Mouse (Mus musculus) kidney, embryonic 14.5 days (tissue): ENCODE data around the gene Ttll5. TPM values are rescaled to one million over a fixed set of nuclear protein-coding genes. Genes with fewer than 3 reads are reported as not detected.

Experiments
- ATAC-seq: fragments of 200-750 bp; cut with Nextera tagmentation; 2 replicates; pipeline ENCODE4 v1.8.0; 2017; ENCODE audit warnings: moderate number of reproducible peaks, mild to moderate bottlenecking, moderate TSS enrichment, moderate library complexity; ENCODE audit not compliant: low FRiP score, low TSS enrichment
- H3K27ac ChIP-seq: fragments of 300-500 bp; sonication (generic); 2 replicates; pipeline ENCODE4 v1.5.1; 2014; ENCODE audit warnings: low read depth, mild to moderate bottlenecking, low read length, moderate library complexity, mixed read lengths
- H3K27me3 ChIP-seq: fragments of 300-500 bp; sonication (generic); 2 replicates; pipeline ENCODE4 v1.6.1; 2014; ENCODE audit warnings: mild to moderate bottlenecking, low read length; ENCODE audit not compliant: control insufficient read depth, insufficient read depth
- H3K36me3 ChIP-seq: fragments of 300-500 bp; sonication (generic); 2 replicates; pipeline ENCODE4 v1.6.1; 2014; ENCODE audit warnings: low read length, mixed read lengths; ENCODE audit not compliant: control insufficient read depth, insufficient read depth
- H3K4me1 ChIP-seq: fragments of 300-500 bp; sonication (generic); 2 replicates; pipeline ENCODE4 v1.6.1; 2014; ENCODE audit warnings: low read length, mixed read lengths; ENCODE audit not compliant: control insufficient read depth, insufficient read depth
- H3K4me2 ChIP-seq: fragments of 300-500 bp; sonication (generic); replicated peaks from 2 replicates; pipeline ENCODE4 v1.6.1; 2014; ENCODE audit warnings: low read depth, mild to moderate bottlenecking, low read length
- H3K4me3 ChIP-seq: fragments of 300-500 bp; sonication (generic); 2 replicates; pipeline ENCODE4 v1.5.1; 2014; ENCODE audit warnings: mild to moderate bottlenecking, low read length
- H3K9ac ChIP-seq: fragments of 300-500 bp; sonication (generic); 2 replicates; pipeline ENCODE4 v1.6.1; 2014; ENCODE audit warnings: low read depth, mild to moderate bottlenecking, low read length, moderate library complexity
- H3K9me3 ChIP-seq: fragments of 300-500 bp; sonication (generic); 2 replicates; pipeline ENCODE4 v1.6.1; 2016; ENCODE audit warnings: low read length; ENCODE audit not compliant: control insufficient read depth
- WGBS: fragments of 180-500 bp; shearing (Covaris S2); extraction: QIAGEN DNeasy Blood & Tissue Kit; methylation state at CpG from one replicate; pipeline ENCODE4 v1.1.7; 2014; 5-methylcytosine and 5-hydroxymethylcytosine counted together
- polyA plus RNA-seq: library from polyadenylated mRNA; unstranded; fragments of >200 nt; fragmentation: Nextera tagmentation; extraction: Ambion mirVana; gene quantifications from 2 replicates; pipeline ENCODE4 v1.2.1, GENCODE M21; 2014

Gene Ttll5
- polyA plus RNA-seq, 1 experiment from 2014 or later = 17.0 TPM

DNA sequence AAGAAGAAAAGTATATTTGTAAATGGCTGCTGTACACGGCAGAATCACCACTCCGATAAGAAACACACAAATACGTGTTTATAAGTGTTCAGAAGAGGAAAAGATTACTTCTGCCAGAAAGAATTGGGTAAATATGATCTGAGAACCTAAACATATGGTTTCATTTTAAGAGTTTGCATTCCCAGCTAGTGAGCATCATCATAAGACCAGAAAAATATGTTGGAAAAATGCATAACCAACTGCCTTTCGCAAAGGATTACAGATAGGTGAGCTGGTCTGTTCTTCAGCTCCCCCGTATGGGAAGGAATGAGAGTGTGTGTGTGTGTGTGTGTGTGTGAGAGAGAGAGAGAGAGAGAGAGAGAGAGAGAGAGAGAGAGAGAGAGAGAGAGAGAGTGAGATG, 186.2 kb downstream of the Ttll5 start:
- no peak for ATAC-seq
- Histone ChIP-seq H3K4me1 (0 out of 2 replicates have a peak, but pooled peaks cover 3% of the 10 kb centered on the region), H3K4me2 (no peak overlapping the region), H3K9ac (no peak overlapping the region), H3K27ac (no peak overlapping the region), H3K36me3 (no peaks in the 10 kb centered on the region; the same call in 1 of the 2 replicates), H3K9me3 (no peaks in the 10 kb centered on the region), H3K4me3 (no peak overlapping the region), H3K27me3 (no peaks in the 10 kb centered on the region)
- WGBS = 92% methylated on average over 5 of the region's 5 CpGs

DNA sequence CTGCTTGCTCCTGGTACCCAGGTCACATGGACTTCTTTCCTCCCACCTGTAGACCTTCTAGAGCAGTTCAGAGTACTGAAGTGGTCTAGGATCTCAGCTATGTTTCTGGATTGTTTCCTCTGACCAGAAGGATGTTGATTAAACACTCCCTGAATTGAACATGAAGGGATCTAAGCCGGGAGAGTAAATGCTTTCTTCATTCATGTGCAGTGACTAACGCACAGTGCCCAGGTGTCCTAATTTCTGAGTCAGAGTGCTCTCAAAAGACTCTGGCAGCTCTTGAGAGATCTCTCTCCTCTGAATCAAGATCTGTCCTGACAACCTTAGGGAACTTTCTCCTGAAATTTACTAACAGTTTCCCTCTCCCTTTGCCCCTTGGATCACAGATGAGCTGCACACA, 187.7 kb downstream of the Ttll5 start:
- no peak overlapping the region for H3K9ac ChIP-seq
- no peak overlapping the region for H3K4me2 ChIP-seq
- ATAC-seq = no peak

DNA sequence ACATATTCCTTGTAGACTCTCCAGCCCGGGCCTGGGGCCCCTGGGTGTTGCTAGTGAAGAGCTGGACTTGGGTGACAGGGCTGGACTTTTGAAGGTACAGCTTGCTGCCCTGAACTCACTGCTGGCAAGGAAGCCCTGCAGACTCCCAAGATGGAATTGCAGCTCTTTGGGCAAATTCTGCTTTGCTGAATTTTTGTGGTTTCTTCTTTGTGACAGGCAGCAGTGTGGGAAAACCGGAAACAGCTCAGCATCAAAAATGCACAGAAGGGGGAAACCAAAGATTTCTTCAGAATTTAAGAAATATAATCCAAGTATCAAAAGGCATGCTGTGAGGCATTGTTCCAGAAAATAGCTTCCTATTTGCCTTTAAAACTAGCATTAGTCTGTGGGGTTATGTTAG, 189.7 kb downstream of the Ttll5 start:
- 74% methylated on average over 2 of the region's 2 CpGs for WGBS
- Histone ChIP-seq H3K4me3 (no peak overlapping the region), H3K4me1 (no peaks in the 10 kb centered on the region), H3K4me2 (no peak overlapping the region), H3K9me3 (no peaks in the 10 kb centered on the region), H3K27me3 (no peaks in the 10 kb centered on the region), H3K9ac (no peak overlapping the region), H3K27ac (no peak overlapping the region), H3K36me3 (no peaks in the 10 kb centered on the region; the same call in 1 of the 2 replicates)
- no peak for ATAC-seq

More for the DNA sequence above, 187.7 kb downstream of the Ttll5 start:
- Histone ChIP-seq H3K27ac (no peak overlapping the region), H3K27me3 (no peaks in the 10 kb centered on the region), H3K4me1 (0 out of 2 replicates have a peak, but pooled peaks cover under 1% of the 10 kb centered on the region), H3K4me3 (no peak overlapping the region), H3K36me3 (no peaks in the 10 kb centered on the region; the same call in 1 of the 2 replicates), H3K9me3 (no peaks in the 10 kb centered on the region)
- 86% methylated on average over 2 of the region's 2 CpGs for WGBS

DNA sequence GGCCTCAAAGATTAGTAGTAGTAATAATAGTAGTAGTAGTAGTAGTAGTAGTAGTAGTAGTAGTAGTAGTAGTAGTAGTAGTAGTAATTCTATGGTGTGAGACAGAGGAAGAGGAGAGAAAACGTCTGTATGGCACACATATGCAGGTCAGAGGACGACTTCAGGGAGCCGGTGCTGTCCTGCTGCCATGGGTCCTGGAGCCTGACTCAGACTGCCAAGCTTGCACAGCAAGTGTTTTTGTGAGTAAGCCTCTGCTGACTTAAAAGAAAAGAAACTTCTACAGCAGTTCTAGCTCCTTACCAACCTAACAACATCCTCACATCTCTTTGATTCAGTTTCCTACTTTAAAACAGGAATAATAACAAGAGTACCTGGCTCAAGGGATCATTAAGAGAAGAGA, 190.2 kb downstream of the Ttll5 start:
- Histone ChIP-seq H3K4me3 (no peak overlapping the region), H3K9ac (no peak overlapping the region), H3K4me1 (no peaks in the 10 kb centered on the region), H3K27me3 (no peaks in the 10 kb centered on the region), H3K4me2 (no peak overlapping the region), H3K27ac (no peak overlapping the region), H3K9me3 (no peaks in the 10 kb centered on the region), H3K36me3 (no peaks in the 10 kb centered on the region; the same call in 1 of the 2 replicates)
- 78% methylated on average over 3 of the region's 3 CpGs for WGBS
- ATAC-seq = no peak

DNA sequence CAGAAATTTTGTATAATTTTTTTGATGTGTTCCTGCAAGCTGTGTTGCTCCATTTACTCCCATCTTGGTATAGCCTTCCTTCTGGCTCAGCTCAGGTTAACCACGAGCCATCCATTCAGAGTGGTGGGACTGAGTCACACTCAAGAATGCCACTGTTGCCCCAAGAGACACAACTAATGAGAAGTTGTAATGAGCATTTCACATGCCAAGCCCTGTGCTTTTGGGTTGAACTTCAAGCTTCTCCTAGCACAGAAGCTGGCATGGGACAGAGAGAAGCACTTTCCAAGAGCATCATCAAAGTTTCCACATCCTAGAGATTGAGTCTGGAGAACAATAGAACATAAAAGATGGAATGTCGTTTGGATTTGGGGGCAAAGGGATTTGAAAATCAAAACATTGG, 190.7 kb downstream of the Ttll5 start:
- Histone ChIP-seq H3K9me3 (no peaks in the 10 kb centered on the region), H3K4me2 (no peak overlapping the region), H3K4me1 (no peaks in the 10 kb centered on the region), H3K27me3 (no peaks in the 10 kb centered on the region), H3K36me3 (no peaks in the 10 kb centered on the region; the same call in 1 of the 2 replicates), H3K4me3 (no peak overlapping the region), H3K27ac (no peak overlapping the region), H3K9ac (no peak overlapping the region)
- no peak for ATAC-seq
- WGBS = 77% methylated on average over 2 of the region's 2 CpGs

DNA sequence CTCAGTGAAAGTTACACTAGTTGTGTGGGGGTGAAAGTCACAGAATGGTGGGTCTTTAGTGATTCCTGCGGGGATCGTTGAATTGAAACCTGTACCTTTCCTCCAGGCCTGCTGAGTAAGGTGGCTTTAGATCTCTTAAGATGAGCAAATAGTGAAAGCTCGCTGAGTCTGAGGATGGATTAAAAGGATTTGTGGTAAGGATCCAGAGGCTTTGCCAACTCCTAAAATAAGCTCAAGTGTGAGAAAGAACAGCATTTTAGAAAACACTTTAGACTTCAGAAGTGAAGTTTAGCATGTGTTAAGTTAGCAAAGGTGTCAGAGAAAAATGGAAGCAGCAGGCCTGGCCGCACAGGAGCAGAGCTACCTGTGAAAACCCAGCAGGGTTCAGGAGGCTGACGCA, 192.9 kb downstream of the Ttll5 start:
- Histone ChIP-seq H3K4me2 (no peak overlapping the region), H3K27me3 (no peaks in the 10 kb centered on the region), H3K9ac (no peak overlapping the region), H3K27ac (no peak overlapping the region), H3K9me3 (no peaks in the 10 kb centered on the region), H3K4me3 (no peak overlapping the region), H3K4me1 (peaks cover 2% of the 10 kb centered on the region), H3K36me3 (no peaks in the 10 kb centered on the region; the same call in 1 of the 2 replicates)
- no peak for ATAC-seq
- 83% methylated on average over 5 of the region's 5 CpGs for WGBS

DNA sequence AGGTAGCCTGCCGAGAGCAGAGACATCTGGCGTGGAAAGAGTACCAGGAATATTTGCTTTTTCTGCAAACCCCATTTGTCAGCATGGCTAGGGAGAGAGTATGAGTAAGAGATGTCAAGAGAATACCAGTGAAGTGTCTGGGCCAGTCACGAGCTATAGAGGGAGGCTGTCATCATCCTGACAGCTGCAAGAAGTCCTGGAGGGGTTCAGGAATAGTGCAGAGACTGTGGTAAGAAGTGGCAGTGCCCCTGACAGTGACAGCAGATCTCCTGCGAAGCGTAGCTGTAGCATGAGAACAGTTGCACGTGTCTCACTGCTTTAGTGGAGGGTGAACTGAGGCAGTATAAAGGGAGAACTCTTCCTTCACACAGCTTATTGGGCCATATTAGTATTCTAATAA, 197.1 kb downstream of the Ttll5 start:
- Histone ChIP-seq H3K36me3 (no peaks in the 10 kb centered on the region), H3K4me1 (peaks cover 14% of the 10 kb centered on the region)

DNA sequence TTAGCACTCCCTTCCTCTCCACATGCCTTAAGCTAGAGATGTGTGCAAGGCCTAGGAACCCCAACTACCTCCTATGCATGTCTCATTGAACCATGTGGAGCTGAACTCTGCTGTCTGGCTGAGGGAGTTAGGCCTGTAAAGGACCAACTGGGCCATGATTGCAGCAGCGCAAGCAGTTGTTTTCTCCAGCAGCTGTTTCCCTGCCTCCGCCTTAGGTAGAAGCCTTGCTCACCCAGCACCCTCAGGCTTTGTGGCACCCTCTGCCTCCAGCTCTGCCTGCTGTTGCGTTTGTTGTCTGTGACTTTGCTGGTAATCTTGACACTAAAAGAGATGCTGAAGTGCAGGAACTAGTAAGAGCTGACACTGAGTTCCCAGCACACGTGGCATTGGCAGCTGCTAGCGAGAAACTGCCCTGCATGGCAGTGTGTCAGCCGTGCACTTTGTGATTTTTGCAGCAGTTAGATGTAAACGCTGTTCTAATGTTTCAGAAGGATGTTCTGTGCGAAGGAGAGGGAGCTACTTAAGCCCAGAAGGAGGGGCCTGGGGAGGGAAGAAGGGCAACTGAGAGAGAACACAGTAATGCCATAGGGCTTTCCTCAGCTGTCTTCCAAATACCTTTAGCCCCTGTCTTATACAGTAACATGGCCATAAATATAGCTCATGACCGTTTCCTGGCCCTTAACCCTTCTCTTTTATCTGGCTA, 198.0 kb downstream of the Ttll5 start:
- H3K9me3 ChIP-seq = no peaks in the 10 kb centered on the region
- no peaks in the 10 kb centered on the region for H3K27me3 ChIP-seq
- peaks cover 14% of the 10 kb centered on the region for H3K4me1 ChIP-seq
- WGBS = 33% methylated on average over 9 of the region's 9 CpGs
- ATAC-seq = no peak; the same call in 1 of the 2 replicates
- peak overlapping the region; percentile 13; the same call in 1 of the 2 replicates for H3K9ac ChIP-seq
- H3K27ac ChIP-seq = peak overlapping the region; percentile 42
- no peak overlapping the region for H3K4me2 ChIP-seq
- H3K36me3 ChIP-seq = no peaks in the 10 kb centered on the region
- H3K4me3 ChIP-seq = no peak overlapping the region

More for the DNA sequence above, 197.1 kb downstream of the Ttll5 start:
- Histone ChIP-seq H3K4me2 (no peak overlapping the region), H3K4me3 (no peak overlapping the region), H3K27ac (no peak overlapping the region), H3K9me3 (no peaks in the 10 kb centered on the region), H3K27me3 (no peaks in the 10 kb centered on the region), H3K9ac (no peak overlapping the region)
- 73% methylated on average over 6 of the region's 6 CpGs for WGBS
- ATAC-seq = no peak

DNA sequence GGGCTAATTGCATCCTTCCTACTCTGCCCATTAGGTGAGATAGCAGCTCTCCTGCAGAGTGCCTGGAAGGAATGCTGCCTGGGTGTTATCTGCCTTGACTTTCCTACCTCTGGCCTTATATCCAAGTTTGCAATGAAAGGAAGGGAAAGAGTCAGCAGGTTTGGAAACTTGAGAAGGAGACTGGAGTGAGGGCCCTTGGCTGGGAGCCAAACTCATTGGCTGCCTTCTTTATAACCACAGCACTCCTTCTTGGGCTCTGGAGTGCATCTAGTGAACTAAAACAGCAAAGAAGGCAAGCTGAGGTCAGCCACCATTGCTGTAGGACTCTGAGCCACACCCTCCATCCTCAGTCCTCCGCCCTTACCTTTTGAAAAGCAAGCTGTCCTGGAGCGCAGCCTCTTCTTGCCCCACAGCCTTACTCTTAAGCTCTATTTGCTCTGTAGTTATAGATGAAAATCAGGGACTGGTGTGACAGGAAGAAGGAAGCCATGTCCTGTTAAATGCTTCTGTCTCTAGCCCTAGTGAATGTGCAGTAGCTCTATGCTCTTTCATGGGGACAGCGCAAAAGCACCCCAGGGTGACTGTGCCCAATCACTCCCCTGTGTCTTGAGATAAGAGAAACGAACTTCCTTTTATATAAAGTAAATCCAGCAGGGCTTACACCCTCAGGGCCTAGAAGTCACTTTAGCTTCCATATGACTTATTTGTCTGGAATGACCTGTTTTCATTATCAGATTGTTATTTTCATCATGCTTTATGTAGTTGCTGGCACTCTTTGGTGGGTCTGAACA, 198.8 kb downstream of the Ttll5 start:
- Histone ChIP-seq H3K36me3 (no peaks in the 10 kb centered on the region), H3K9ac (no peak overlapping the region), H3K4me2 (no peak overlapping the region), H3K27me3 (no peaks in the 10 kb centered on the region), H3K4me3 (no peak overlapping the region), H3K9me3 (no peaks in the 10 kb centered on the region), H3K4me1 (peaks cover 14% of the 10 kb centered on the region), H3K27ac (peak overlapping the region; percentile 42)
- 77% methylated on average over 4 of the region's 4 CpGs for WGBS
- ATAC-seq = peak; percentile 57
